Mouse (Mus musculus): ENCODE measurements around the gene Ntn4. TPM values are rescaled to one million over a fixed set of nuclear protein-coding genes. Genes with fewer than 3 reads are reported as not detected.

Gene Ntn4
- polyA plus RNA-seq, 1 experiment from 2014 or later, result 0.67 TPM

- Histone ChIP-seq H3K9ac (no peak overlapping the region), H3K36me3 (no peaks in the 10 kb centered on the region), H3K4me1 (peaks cover 7% of the 10 kb centered on the region), H3K9me3 (no peaks in the 10 kb centered on the region), H3K27ac (peak overlapping the region; percentile 1; the same call in 1 of the 2 replicates), H3K4me3 (no peak overlapping the region), H3K27me3 (no peaks in the 10 kb centered on the region), H3K4me2 (peak overlapping the region; percentile 11; the same call in 1 of the 2 replicates)
- no peak; the same call in 1 of the 2 replicates for ATAC-seq (ENCODE audit: borderline replicate concordance, extremely low read depth, low FRiP score, low TSS enrichment)
- 23% methylated on average over 21 of the region's 21 CpGs for WGBS
Measured at GRCm38 (mm10) chr10:93749267-93750192, 109.0 kb downstream of the Ntn4 start.

GRCm38 (mm10) chr10:93751302-93751701, 110.8 kb downstream of the Ntn4 start:
- Histone ChIP-seq H3K4me1 (peaks cover 7% of the 10 kb centered on the region), H3K9me3 (no peaks in the 10 kb centered on the region), H3K36me3 (no peaks in the 10 kb centered on the region), H3K27me3 (no peaks in the 10 kb centered on the region), H3K27ac (no peak overlapping the region), H3K9ac (no peak overlapping the region), H3K4me3 (no peak overlapping the region), H3K4me2 (no peak overlapping the region)
- 86% methylated on average over 14 of the region's 14 CpGs for WGBS
- no peak for ATAC-seq (ENCODE audit: borderline replicate concordance, extremely low read depth, low FRiP score, low TSS enrichment)

GRCm38 (mm10) chr10:93753711-93754391, 113.4 kb downstream of the Ntn4 start:
- H3K27me3 ChIP-seq, result no peaks in the 10 kb centered on the region
- no peak overlapping the region for H3K27ac ChIP-seq
- H3K4me2 ChIP-seq, result no peak overlapping the region
- 68% methylated on average over 13 of the region's 13 CpGs for WGBS
- H3K4me1 ChIP-seq, result peaks cover 7% of the 10 kb centered on the region
- no peak for ATAC-seq (ENCODE audit: borderline replicate concordance, extremely low read depth, low FRiP score, low TSS enrichment)
- H3K36me3 ChIP-seq, result no peaks in the 10 kb centered on the region
- H3K9me3 ChIP-seq, result no peaks in the 10 kb centered on the region
- no peak overlapping the region for H3K4me3 ChIP-seq
- no peak overlapping the region for H3K9ac ChIP-seq

GRCm38 (mm10) chr10:93756211-93756610, 115.7 kb downstream of the Ntn4 start:
- H3K27me3 ChIP-seq, result no peaks in the 10 kb centered on the region

GRCm38 (mm10) chr10:93759644-93760043, 119.2 kb downstream of the Ntn4 start:
- 59% methylated on average over 4 of the region's 4 CpGs for WGBS
- no peaks in the 10 kb centered on the region for H3K4me1 ChIP-seq
- no peak for ATAC-seq (ENCODE audit: borderline replicate concordance, extremely low read depth, low FRiP score, low TSS enrichment)

More at GRCm38 (mm10) chr10:93756211-93756610, 115.7 kb downstream of the Ntn4 start:
- Histone ChIP-seq H3K4me3 (no peak overlapping the region), H3K36me3 (no peaks in the 10 kb centered on the region), H3K9me3 (no peaks in the 10 kb centered on the region), H3K4me2 (no peak overlapping the region), H3K4me1 (no peaks in the 10 kb centered on the region), H3K9ac (no peak overlapping the region), H3K27ac (no peak overlapping the region)
- 59% methylated on average over 10 of the region's 10 CpGs for WGBS
- ATAC-seq (ENCODE audit: borderline replicate concordance, extremely low read depth, low FRiP score, low TSS enrichment), result no peak

GRCm38 (mm10) chr10:93760429-93760828, 119.9 kb downstream of the Ntn4 start:
- no peaks in the 10 kb centered on the region for H3K27me3 ChIP-seq
- H3K4me1 ChIP-seq, result no peaks in the 10 kb centered on the region
- 77% methylated on average over 5 of the region's 5 CpGs for WGBS
- H3K4me2 ChIP-seq, result no peak overlapping the region
- no peak for ATAC-seq (ENCODE audit: borderline replicate concordance, extremely low read depth, low FRiP score, low TSS enrichment)
- no peak overlapping the region for H3K27ac ChIP-seq
- no peaks in the 10 kb centered on the region for H3K36me3 ChIP-seq
- H3K9me3 ChIP-seq, result no peaks in the 10 kb centered on the region
- no peak overlapping the region for H3K9ac ChIP-seq
- H3K4me3 ChIP-seq, result no peak overlapping the region

More at GRCm38 (mm10) chr10:93759644-93760043, 119.2 kb downstream of the Ntn4 start:
- H3K27me3 ChIP-seq, result no peaks in the 10 kb centered on the region
- H3K4me3 ChIP-seq, result no peak overlapping the region
- H3K27ac ChIP-seq, result no peak overlapping the region
- no peak overlapping the region for H3K4me2 ChIP-seq
- no peaks in the 10 kb centered on the region for H3K36me3 ChIP-seq
- H3K9ac ChIP-seq, result no peak overlapping the region
- no peaks in the 10 kb centered on the region for H3K9me3 ChIP-seq

- Histone ChIP-seq H3K4me1 (no peaks in the 10 kb centered on the region), H3K4me3 (no peak overlapping the region), H3K9ac (no peak overlapping the region), H3K4me2 (no peak overlapping the region), H3K9me3 (no peaks in the 10 kb centered on the region), H3K27me3 (no peaks in the 10 kb centered on the region), H3K36me3 (no peaks in the 10 kb centered on the region), H3K27ac (no peak overlapping the region)
- ATAC-seq (ENCODE audit: borderline replicate concordance, extremely low read depth, low FRiP score, low TSS enrichment), result no peak
- 46% methylated on average over 5 of the region's 5 CpGs for WGBS
Measured at GRCm38 (mm10) chr10:93763074-93763473, 122.6 kb downstream of the Ntn4 start.

GRCm38 (mm10) chr10:93766221-93766620, 125.7 kb downstream of the Ntn4 start:
- no peaks in the 10 kb centered on the region for H3K36me3 ChIP-seq
- no peak overlapping the region for H3K4me2 ChIP-seq
- no peaks in the 10 kb centered on the region for H3K27me3 ChIP-seq
- H3K27ac ChIP-seq, result no peak overlapping the region
- ATAC-seq (ENCODE audit: borderline replicate concordance, extremely low read depth, low FRiP score, low TSS enrichment), result no peak
- WGBS, result 88% methylated on average over 5 of the region's 5 CpGs
- no peak overlapping the region for H3K4me3 ChIP-seq
- H3K9ac ChIP-seq, result no peak overlapping the region
- H3K4me1 ChIP-seq, result no peaks in the 10 kb centered on the region
- no peaks in the 10 kb centered on the region for H3K9me3 ChIP-seq

- no peak overlapping the region for H3K27ac ChIP-seq
- H3K9ac ChIP-seq, result no peak overlapping the region
- ATAC-seq (ENCODE audit: borderline replicate concordance, extremely low read depth, low FRiP score, low TSS enrichment), result no peak
- no peaks in the 10 kb centered on the region for H3K27me3 ChIP-seq
- no peaks in the 10 kb centered on the region for H3K9me3 ChIP-seq
- H3K4me2 ChIP-seq, result no peak overlapping the region
- 57% methylated on average over 5 of the region's 5 CpGs for WGBS
- H3K4me1 ChIP-seq, result no peaks in the 10 kb centered on the region
- H3K4me3 ChIP-seq, result no peak overlapping the region
- no peaks in the 10 kb centered on the region for H3K36me3 ChIP-seq
Measured at GRCm38 (mm10) chr10:93767245-93767644, 126.8 kb downstream of the Ntn4 start.

GRCm38 (mm10) chr10:93768222-93768621, 127.7 kb downstream of the Ntn4 start:
- no peaks in the 10 kb centered on the region for H3K27me3 ChIP-seq
- no peaks in the 10 kb centered on the region for H3K36me3 ChIP-seq
- no peaks in the 10 kb centered on the region for H3K4me1 ChIP-seq
- no peaks in the 10 kb centered on the region for H3K9me3 ChIP-seq
- H3K9ac ChIP-seq, result no peak overlapping the region
- ATAC-seq (ENCODE audit: borderline replicate concordance, extremely low read depth, low FRiP score, low TSS enrichment), result no peak
- no peak overlapping the region for H3K27ac ChIP-seq
- no peak overlapping the region for H3K4me2 ChIP-seq
- WGBS, result 45% methylated on average over 9 of the region's 9 CpGs
- H3K4me3 ChIP-seq, result no peak overlapping the region

GRCm38 (mm10) chr10:93771931-93772465, 131.5 kb downstream of the Ntn4 start:
- Histone ChIP-seq H3K27ac (no peak overlapping the region), H3K9ac (no peak overlapping the region), H3K36me3 (no peaks in the 10 kb centered on the region), H3K27me3 (no peaks in the 10 kb centered on the region), H3K9me3 (no peaks in the 10 kb centered on the region), H3K4me3 (no peak overlapping the region), H3K4me1 (no peaks in the 10 kb centered on the region), H3K4me2 (no peak overlapping the region)
- no peak for ATAC-seq (ENCODE audit: borderline replicate concordance, extremely low read depth, low FRiP score, low TSS enrichment)
- WGBS, result 32% methylated on average over 9 of the region's 9 CpGs

- WGBS, result 76% methylated on average over 3 of the region's 3 CpGs
- no peak overlapping the region for H3K4me2 ChIP-seq
- no peak overlapping the region for H3K9ac ChIP-seq
- no peaks in the 10 kb centered on the region for H3K4me1 ChIP-seq
- no peak overlapping the region for H3K27ac ChIP-seq
- H3K9me3 ChIP-seq, result no peaks in the 10 kb centered on the region
- H3K4me3 ChIP-seq, result no peak overlapping the region
- H3K36me3 ChIP-seq, result no peaks in the 10 kb centered on the region
- no peaks in the 10 kb centered on the region for H3K27me3 ChIP-seq
- no peak for ATAC-seq (ENCODE audit: borderline replicate concordance, extremely low read depth, low FRiP score, low TSS enrichment)
Measured at GRCm38 (mm10) chr10:93772492-93772891, 132.0 kb downstream of the Ntn4 start.
